Mouse (Mus musculus) bone marrow, adult 2 months (tissue): ENCODE data around the gene Gm20441. TPM values are rescaled to one million over a fixed set of nuclear protein-coding genes. Genes with fewer than 3 reads are reported as not detected.

Experiments
- H3K27ac ChIP-seq: fragments of 200-500 bp; 2 replicates; pipeline ENCODE4 v1.5.1; 2012; ENCODE audit warnings: low read depth, mild to moderate bottlenecking, control low read depth, inconsistent platforms, low read length; ENCODE audit not compliant: control insufficient read depth, poor library complexity, insufficient read depth
- H3K4me1 ChIP-seq: fragments of 200-500 bp; 2 replicates; pipeline ENCODE4 v1.6.1; 2011; ENCODE audit warnings: low read length; ENCODE audit not compliant: control insufficient read depth, insufficient read depth
- H3K4me3 ChIP-seq: fragments of 200-500 bp; replicated peaks from 2 replicates; pipeline ENCODE3; 2011; ENCODE audit warnings: mild to moderate bottlenecking, low read depth, low read length, control low read depth; ENCODE audit not compliant: control insufficient read depth
- CTCF ChIP-seq: fragments of 200-500 bp; IDR thresholded peaks from 2 replicates; pipeline ENCODE4 v1.5.1; 2011; ENCODE audit warnings: low read length, control low read depth; ENCODE audit not compliant: control insufficient read depth, insufficient read depth
- POLR2A ChIP-seq: fragments of 200-500 bp; IDR thresholded peaks from 2 replicates; pipeline ENCODE4 v1.6.1; 2011; ENCODE audit warnings: low read depth, mild to moderate bottlenecking, control low read depth, low read length, borderline replicate concordance; ENCODE audit not compliant: control insufficient read depth
- WGBS: fragments of 180-500 bp; shearing (Covaris S2); methylation state at CpG from one replicate; pipeline ENCODE4 v1.1.7; 2018; 5-methylcytosine and 5-hydroxymethylcytosine counted together
- polyA plus RNA-seq: library from polyadenylated mRNA; stranded (reverse); fragments of >200 nt; gene quantifications from 2 replicates; pipeline ENCODE4 v1.2.4, GENCODE M21; 2011; ENCODE audit warnings: low replicate concordance; ENCODE audit not compliant: missing spikeins, insufficient read depth, insufficient read length

Gm20441 gene
- polyA plus RNA-seq, 1 experiment: not detected

- 85% methylated on average over 2 of the region's 2 CpGs for WGBS
- H3K4me1 ChIP-seq: no peaks in the 10 kb centered on the region; the same call in 1 of the 2 replicates
- no peak within 1 kb of the TSS for H3K4me3 ChIP-seq
- no peak within 1 kb of the TSS for H3K27ac ChIP-seq
- TF ChIP-seq POLR2A (no peak), CTCF (no peak)
These were observed 41.7 kb upstream of the Gm20441 start, which contains the start of gene Gstt4 for GRCm38 (mm10) chr10:75822443-75822842. Gene Gstt4 (minus strand): TSS chr10:75822543.

- no peak for TF ChIP-seq POLR2A
- Histone ChIP-seq H3K4me1 (no peaks in the 10 kb centered on the region), H3K4me3 (no peak overlapping the region), H3K27ac (no peak overlapping the region)
- WGBS: 81% methylated on average over 5 of the region's 5 CpGs
These were observed 39.1 kb upstream of the Gm20441 start for GRCm38 (mm10) chr10:75819882-75820281.

GRCm38 (mm10) chr10:75818641-75819040 lies 37.9 kb upstream of the Gm20441 start:
- TF ChIP-seq CTCF: no peak
- TF ChIP-seq POLR2A: no peak
- WGBS: 67% methylated on average over 10 of the region's 10 CpGs
- no peak overlapping the region for H3K27ac ChIP-seq

GRCm38 (mm10) chr10:75804217-75804616 lies 23.5 kb upstream of the Gm20441 start:
- WGBS: 58% methylated on average over 2 of the region's 2 CpGs
- Histone ChIP-seq H3K4me1 (no peaks in the 10 kb centered on the region), H3K27ac (no peak overlapping the region), H3K4me3 (no peak overlapping the region)
- no peak for TF ChIP-seq CTCF
- TF ChIP-seq POLR2A: no peak

More at GRCm38 (mm10) chr10:75818641-75819040, 37.9 kb upstream of the Gm20441 start:
- Histone ChIP-seq H3K4me1 (no peaks in the 10 kb centered on the region), H3K4me3 (no peak overlapping the region)

- Histone ChIP-seq H3K27ac (no peak within 1 kb of the TSS), H3K4me1 (no peaks in the 10 kb centered on the region; the same call in 1 of the 2 replicates), H3K4me3 (peak within 1 kb of the TSS; percentile 72)
- TF ChIP-seq POLR2A (0 out of 2 replicates have a peak, but pooled peaks have one; percentile 35), CTCF (no peak)
- 3% methylated on average over 18 of the region's 18 CpGs for WGBS
These were observed 17.5 kb upstream of the Gm20441 start, which contains the start of gene Gstt1 for GRCm38 (mm10) chr10:75798176-75798696. Gene Gstt1 (minus strand): TSS chr10:75798584.

- Histone ChIP-seq H3K4me3 (peak overlapping the region; percentile 72), H3K27ac (no peak overlapping the region), H3K4me1 (no peaks in the 10 kb centered on the region; the same call in 1 of the 2 replicates)
- WGBS: 2% methylated on average over 12 of the region's 12 CpGs
- TF ChIP-seq POLR2A (no peak), CTCF (no peak)
These were observed 16.9 kb upstream of the Gm20441 start for GRCm38 (mm10) chr10:75797619-75798175.

GRCm38 (mm10) chr10:75796731-75797516 lies 16.2 kb upstream of the Gm20441 start:
- TF ChIP-seq CTCF (no peak), POLR2A (no peak)
- no peaks in the 10 kb centered on the region; the same call in 1 of the 2 replicates for H3K4me1 ChIP-seq
- H3K27ac ChIP-seq: no peak overlapping the region
- 53% methylated on average over 11 of the region's 11 CpGs for WGBS
- H3K4me3 ChIP-seq: peak overlapping the region; percentile 43

- Histone ChIP-seq H3K4me3 (no peak overlapping the region), H3K27ac (no peak overlapping the region), H3K4me1 (no peaks in the 10 kb centered on the region; the same call in 1 of the 2 replicates)
- TF ChIP-seq CTCF: no peak
- no peak for TF ChIP-seq POLR2A
- 43% methylated on average over 3 of the region's 3 CpGs for WGBS
These were observed 14.1 kb upstream of the Gm20441 start for GRCm38 (mm10) chr10:75794880-75795279.
